Mouse (Mus musculus) lung, embryonic 14.5 days (tissue): ENCODE measurements at regions not wholly inside any gene's neighbourhood (a gene's known extent, or its start where the extent isn't known, plus 50 kb on each side); places are given as distances from the start of the nearest gene placed in this dataset.

Experiments used
- ATAC-seq: fragments of 200-750 bp; cut with Nextera tagmentation; 2 replicates; pipeline ENCODE4 v1.8.0; 2017; ENCODE audit warnings: mild to moderate bottlenecking, moderate TSS enrichment, moderate library complexity; ENCODE audit not compliant: insufficient read depth
- DNase-seq: peaks from one replicate; pipeline ENCODE4 v3.0.0-alpha.2; 2015
- H3K27ac ChIP-seq: fragments of 300-500 bp; sonication (generic); 2 replicates; pipeline ENCODE4 v1.5.1; 2014; ENCODE audit warnings: low read depth, mild to moderate bottlenecking, moderate library complexity
- H3K27me3 ChIP-seq: fragments of 300-500 bp; sonication (generic); 2 replicates; pipeline ENCODE4 v1.6.1; 2014; ENCODE audit warnings: low read length, control low read depth; ENCODE audit not compliant: insufficient read depth
- H3K36me3 ChIP-seq: fragments of 300-500 bp; sonication (generic); 2 replicates; pipeline ENCODE4 v1.6.1; 2014; ENCODE audit warnings: control low read depth; ENCODE audit not compliant: insufficient read depth
- H3K4me1 ChIP-seq: fragments of 300-500 bp; sonication (generic); 2 replicates; pipeline ENCODE4 v1.6.1; 2014; ENCODE audit warnings: antibody characterized with exemption, control low read depth; ENCODE audit not compliant: insufficient read depth
- H3K4me2 ChIP-seq: fragments of 300-500 bp; sonication (generic); 2 replicates; pipeline ENCODE4 v1.6.1; 2014; ENCODE audit warnings: mild to moderate bottlenecking
- H3K4me3 ChIP-seq: fragments of 300-500 bp; sonication (generic); 2 replicates; pipeline ENCODE4 v1.5.1; 2014; ENCODE audit warnings: low read depth, low read length
- H3K9ac ChIP-seq: fragments of 300-500 bp; sonication (generic); 2 replicates; pipeline ENCODE4 v1.6.1; 2014
- H3K9me3 ChIP-seq: fragments of 300-500 bp; sonication (generic); 2 replicates; pipeline ENCODE4 v1.6.1; 2016; ENCODE audit warnings: low read depth, low read length, control low read depth
- CTCF ChIP-seq: IDR thresholded peaks from 2 replicates; pipeline ENCODE4 v1.5.1; 2016; ENCODE audit warnings: antibody characterized with exemption, low read depth
- WGBS: fragments of 180-500 bp; shearing (Covaris S2); extraction: QIAGEN DNeasy Blood & Tissue Kit; methylation state at CpG from one replicate; pipeline ENCODE4 v1.1.7; 2014; 5-methylcytosine and 5-hydroxymethylcytosine counted together

DNA sequence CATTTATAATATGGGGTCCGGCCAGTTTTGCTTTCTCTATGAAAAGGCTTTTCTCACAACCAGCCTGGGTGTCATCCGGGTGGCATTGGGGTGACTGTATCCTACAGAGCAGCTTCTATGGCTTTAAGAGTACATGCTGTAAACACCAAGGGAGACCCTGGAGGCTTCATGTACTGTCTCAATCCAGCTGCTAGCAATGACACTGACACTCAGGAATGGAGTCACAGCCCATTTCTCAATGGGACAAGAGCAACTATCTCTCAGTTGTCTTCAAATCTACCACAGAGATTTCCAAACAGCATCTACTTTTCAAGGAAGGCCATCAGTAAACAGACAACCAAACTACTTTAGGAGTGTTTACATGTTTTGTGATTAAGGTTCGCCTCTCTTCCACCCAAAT lies 397.5 kb downstream of the Adamts20 start:
- ATAC-seq (no peak), DNase-seq (peak; percentile 69)
- H3K27ac ChIP-seq: no peak overlapping the region
- no peaks in the 10 kb centered on the region for H3K4me1 ChIP-seq
- no peaks in the 10 kb centered on the region for H3K9me3 ChIP-seq
- H3K36me3 ChIP-seq: no peaks in the 10 kb centered on the region
- 64% methylated on average over 3 of the region's 3 CpGs for WGBS
- no peak for TF ChIP-seq CTCF
- H3K4me2 ChIP-seq: no peak overlapping the region
- no peaks in the 10 kb centered on the region for H3K27me3 ChIP-seq
- no peak overlapping the region for H3K9ac ChIP-seq
- H3K4me3 ChIP-seq: no peak overlapping the region

DNA sequence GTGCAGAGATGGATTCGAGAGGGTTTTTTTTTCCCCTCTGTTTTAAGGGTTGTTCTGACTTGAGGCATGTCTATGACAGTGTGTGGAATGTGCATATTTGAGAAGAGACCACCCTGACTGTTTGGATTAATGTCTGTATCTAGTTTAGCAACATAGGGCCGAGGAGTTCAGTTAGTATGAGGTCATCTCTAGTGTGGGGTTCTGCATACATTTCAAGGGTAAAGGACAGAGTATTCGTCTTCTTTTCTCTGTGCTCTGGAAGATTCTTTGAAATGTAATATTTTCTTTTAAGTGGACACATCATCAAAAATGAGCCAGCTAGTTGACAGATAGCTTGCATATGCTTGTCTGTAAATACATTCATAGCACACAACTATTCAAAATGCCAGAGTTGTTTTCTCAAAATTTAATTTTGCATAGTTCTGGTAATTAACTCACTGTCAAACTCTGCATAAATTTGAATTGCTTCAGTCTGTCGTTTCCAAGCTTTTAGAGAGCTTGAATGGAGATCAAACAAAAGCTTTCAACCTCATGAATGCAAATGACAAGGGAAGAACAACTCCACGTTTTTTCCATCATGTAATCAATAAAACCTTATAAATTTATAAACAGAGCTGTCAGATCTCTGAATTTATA lies 415.5 kb downstream of the Adamts20 start:
- H3K9me3 ChIP-seq: no peaks in the 10 kb centered on the region; the same call in 1 of the 2 replicates
- H3K9ac ChIP-seq: no peak overlapping the region
- 20% methylated on average over 5 of the region's 5 CpGs for WGBS
- no peaks in the 10 kb centered on the region for H3K27me3 ChIP-seq
- H3K4me3 ChIP-seq: no peak overlapping the region
- no peak overlapping the region for H3K27ac ChIP-seq
- no peak overlapping the region for H3K4me2 ChIP-seq
- ATAC-seq (peak; percentile 93), DNase-seq (peak; percentile 82)
- no peaks in the 10 kb centered on the region for H3K36me3 ChIP-seq
- H3K4me1 ChIP-seq: no peaks in the 10 kb centered on the region
- no peak for TF ChIP-seq CTCF

DNA sequence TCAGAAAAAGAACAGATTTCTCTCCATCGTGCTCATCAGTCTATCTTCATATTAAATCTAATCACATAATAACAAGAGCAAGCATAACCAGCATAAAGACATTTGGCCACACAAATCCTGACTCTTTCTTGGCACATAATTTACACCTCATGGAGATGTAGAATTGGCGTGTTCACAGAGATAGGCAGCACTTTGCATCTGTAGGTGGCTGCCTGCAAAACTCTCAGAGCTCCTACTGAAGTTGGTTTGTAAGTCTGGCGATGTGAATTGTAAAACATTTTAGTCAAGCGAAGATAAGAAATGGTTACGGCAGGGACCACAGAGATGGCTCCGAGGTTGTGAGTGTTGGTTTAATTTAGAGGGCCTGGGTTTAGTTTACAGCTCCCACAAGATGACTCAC lies 419.0 kb downstream of the Adamts20 start:
- 55% methylated on average over 6 of the region's 6 CpGs for WGBS
- H3K9me3 ChIP-seq: no peaks in the 10 kb centered on the region

DNA sequence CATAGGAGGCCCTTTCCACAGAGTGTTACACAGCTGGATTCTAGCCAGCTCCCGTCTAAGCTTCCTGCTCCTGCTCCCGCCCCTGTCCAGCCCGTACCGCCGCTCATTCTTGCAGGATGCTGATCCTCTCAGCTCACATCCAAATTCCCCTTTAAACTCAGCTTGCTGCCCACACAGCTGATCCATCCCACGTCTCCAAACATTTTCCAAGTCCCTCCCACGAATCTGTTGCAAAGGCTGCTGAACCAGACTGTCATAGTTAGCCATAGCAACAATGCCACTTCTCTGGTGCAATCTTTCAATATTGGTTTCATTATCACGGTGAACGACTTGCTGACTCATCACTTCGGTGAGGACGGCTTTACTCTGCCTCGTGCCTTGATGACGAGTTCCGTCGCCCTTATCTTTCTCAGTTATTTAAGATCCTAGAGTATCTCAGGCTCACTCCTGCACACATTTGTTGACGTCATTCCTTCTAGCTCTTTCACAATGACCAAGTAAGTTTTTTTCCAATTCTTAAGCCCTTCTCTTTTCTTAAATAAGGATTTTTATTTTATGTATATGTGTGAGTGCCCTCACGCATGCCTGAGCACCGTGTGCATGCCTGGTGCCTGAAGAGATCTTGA lies 420.0 kb downstream of the Adamts20 start:
- H3K9ac ChIP-seq: no peak overlapping the region
- H3K4me3 ChIP-seq: no peak overlapping the region
- H3K27me3 ChIP-seq: no peaks in the 10 kb centered on the region
- H3K9me3 ChIP-seq: no peaks in the 10 kb centered on the region
- ATAC-seq: peak; percentile 77
- DNase-seq: peak; percentile 84
- H3K4me1 ChIP-seq: no peaks in the 10 kb centered on the region
- H3K36me3 ChIP-seq: no peaks in the 10 kb centered on the region
- no peak overlapping the region for H3K27ac ChIP-seq
- TF ChIP-seq CTCF: no peak
- 28% methylated on average over 18 of the region's 18 CpGs for WGBS
- H3K4me2 ChIP-seq: peak overlapping the region; percentile 51

More for the DNA sequence above, 419.0 kb downstream of the Adamts20 start:
- no peaks in the 10 kb centered on the region for H3K36me3 ChIP-seq
- H3K27me3 ChIP-seq: no peaks in the 10 kb centered on the region
- no peaks in the 10 kb centered on the region for H3K4me1 ChIP-seq
- ATAC-seq: no peak
- DNase-seq: no peak
- H3K4me3 ChIP-seq: no peak overlapping the region
- H3K4me2 ChIP-seq: no peak overlapping the region
- no peak overlapping the region for H3K9ac ChIP-seq
- no peak for TF ChIP-seq CTCF
- H3K27ac ChIP-seq: no peak overlapping the region

DNA sequence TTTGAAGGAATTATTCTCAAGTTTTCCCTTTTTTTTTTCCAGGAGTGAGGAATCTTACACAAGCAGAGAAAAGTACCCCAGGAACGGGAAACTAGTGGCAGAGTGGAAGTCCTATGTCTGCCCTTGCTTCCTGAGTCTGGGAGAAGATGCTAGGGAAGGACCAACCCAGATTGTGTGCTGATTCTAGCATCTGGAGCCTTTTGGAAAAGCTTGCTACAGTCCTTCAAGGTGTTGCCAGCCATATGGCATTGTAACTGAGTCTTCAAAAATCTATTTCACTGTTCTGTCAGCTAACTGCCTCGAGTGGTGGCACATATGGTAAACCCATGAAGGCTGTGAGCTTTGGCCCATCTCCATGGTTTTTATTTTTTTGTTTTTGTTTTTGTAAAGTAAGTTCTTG lies 432.3 kb downstream of the Adamts20 start:
- Histone ChIP-seq H3K4me1 (no peaks in the 10 kb centered on the region), H3K27me3 (no peaks in the 10 kb centered on the region), H3K36me3 (no peaks in the 10 kb centered on the region), H3K4me3 (no peak overlapping the region), H3K9me3 (no peaks in the 10 kb centered on the region), H3K9ac (no peak overlapping the region), H3K4me2 (no peak overlapping the region), H3K27ac (no peak overlapping the region)
- no peak for TF ChIP-seq CTCF
- 70% methylated on average over 2 of the region's 2 CpGs for WGBS
- ATAC-seq (no peak), DNase-seq (no peak)

DNA sequence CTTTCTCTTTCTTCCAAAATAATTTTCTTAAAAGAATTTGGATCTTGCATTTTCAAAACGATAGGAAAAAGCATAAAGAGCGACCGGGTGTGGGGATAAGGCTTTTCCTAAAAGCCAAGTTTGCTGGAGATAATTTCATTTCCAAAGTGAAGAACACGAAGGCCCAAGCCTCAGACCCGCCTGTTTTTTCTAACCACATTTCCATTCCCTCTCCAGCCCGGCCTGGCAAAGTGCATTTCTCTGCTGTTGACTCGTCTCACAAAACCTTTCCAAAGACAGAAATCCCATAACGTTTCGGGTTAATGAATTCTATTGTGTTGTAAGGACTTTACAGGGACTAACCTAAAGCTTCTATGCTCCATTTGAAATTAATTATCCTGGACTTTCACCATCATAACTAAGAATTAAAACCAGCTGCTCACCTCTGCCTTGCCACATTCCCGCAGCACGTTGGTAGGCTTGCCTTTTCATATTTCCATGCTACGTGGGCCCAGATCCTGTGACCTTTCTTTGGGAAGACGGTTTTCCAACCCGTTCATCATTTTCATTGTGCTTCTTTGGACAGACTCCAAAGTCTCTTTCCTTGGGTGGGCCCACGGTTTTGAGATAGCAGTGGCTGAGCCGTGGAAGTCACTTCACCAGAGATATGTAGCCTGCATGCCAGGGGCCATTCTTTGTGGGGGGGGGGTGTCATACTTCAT lies 430.5 kb upstream of the Prickle1 start:
- ATAC-seq (peak; percentile 36), DNase-seq (peak; percentile 72)
- peaks cover 25% of the 10 kb centered on the region for H3K4me1 ChIP-seq
- no peaks in the 10 kb centered on the region for H3K9me3 ChIP-seq
- H3K27ac ChIP-seq: peak overlapping the region; percentile 91
- H3K4me3 ChIP-seq: no peak overlapping the region
- no peak for TF ChIP-seq CTCF
- no peak overlapping the region for H3K9ac ChIP-seq
- no peaks in the 10 kb centered on the region for H3K27me3 ChIP-seq
- peak overlapping the region; percentile 16; the same call in 1 of the 2 replicates for H3K4me2 ChIP-seq
- H3K36me3 ChIP-seq: no peaks in the 10 kb centered on the region
- WGBS: 33% methylated on average over 16 of the region's 16 CpGs
